Comparison of ENCODE assay signal across 8 mouse cellular contexts in genomic region chr15:79229058-79229821, GRCm38 (mm10). TPM values are rescaled to one million over a fixed set of nuclear protein-coding genes. Genes with fewer than 3 reads are reported as not detected.
DNase-seq lines count a peak whose midpoint lies in the region; ATAC-seq and TF ChIP-seq lines count a peak whose summit lies in the region.

Gene Pick1, plus strand, starts transcription at chr15:79229173.
Gene Gm49486, plus strand, starts transcription at chr15:79229391.

- H3K9ac ChIP-seq in CH12.LX (ENCODE audit: insufficient read depth, low read depth): peak within 1 kb of the TSS; percentile 60
- peak within 1 kb of the TSS; percentile 93 for H3K9ac ChIP-seq in forebrain, embryonic 12.5 days
- H3K9ac ChIP-seq in liver, postnatal 0 days (replicated peaks): peak within 1 kb of the TSS; percentile 72
- peak within 1 kb of the TSS; percentile 78 for H3K9ac ChIP-seq in neural tube, embryonic 14.5 days (replicated peaks; ENCODE audit: low read depth, low read length)

- peak; percentile 92 for ATAC-seq in forebrain, embryonic 12.5 days (ENCODE audit: low FRiP score)
- peak; percentile 88 for ATAC-seq in liver, postnatal 0 days
- peak; percentile 91 for ATAC-seq in neural tube, embryonic 14.5 days (ENCODE audit: low read depth)

- TF ChIP-seq EP300 in CH12.LX (IDR thresholded peaks at IDR 0.05; ENCODE audit: low read length): no peak
- no peak for TF ChIP-seq EP300 in liver, postnatal 0 days (IDR thresholded peaks at IDR 0.05; ENCODE audit: low read depth)

- peak within 1 kb of the TSS; percentile 91 for H3K4me2 ChIP-seq in CH12.LX (ENCODE audit: insufficient read depth, low read depth, poor library complexity, severe bottlenecking)
- peak within 1 kb of the TSS; percentile 99 for H3K4me2 ChIP-seq in forebrain, embryonic 12.5 days
- peak within 1 kb of the TSS; percentile 94 for H3K4me2 ChIP-seq in liver, postnatal 0 days (ENCODE audit: low read depth, low read length)
- H3K4me2 ChIP-seq in neural tube, embryonic 14.5 days (ENCODE audit: low read depth, low read length): peak within 1 kb of the TSS; percentile 59

- DNase-seq in CH12.LX (ENCODE audit: extremely low read depth): peak; percentile 93
- DNase-seq in c-Kit-positive CD71-positive TER-119-negative erythroid progenitor cells, embryonic 14.5 days (ENCODE audit: low read depth): peak; percentile 85
- DNase-seq in heart, postnatal 10 days: peak; percentile 91 to 94
- peak; percentile 53 for DNase-seq in large intestine, adult 2 months (ENCODE audit: low read depth, low spot score)
- DNase-seq in liver, postnatal 0 days: peak; percentile 88
- DNase-seq in testis, postnatal 10 days (ENCODE audit: low spot score): peak; percentile 94

- WGBS in forebrain, embryonic 12.5 days: under 1% methylated on average over 51 of the region's 51 CpGs
- under 1% methylated on average over 51 of the region's 51 CpGs for WGBS in large intestine, adult 2 months
- under 1% methylated on average over 50 of the region's 51 CpGs for WGBS in liver, postnatal 0 days (ENCODE audit: insufficient replicate concordance)
- under 1% methylated on average over 46 of the region's 51 CpGs for WGBS in neural tube, embryonic 14.5 days

- TF ChIP-seq RAD21 in CH12.LX (IDR thresholded peaks at IDR 0.05; ENCODE audit: low read depth, low read length): no peak

- peak; percentile 80 for TF ChIP-seq POLR2A in CH12.LX (IDR thresholded peaks at IDR 0.05; ENCODE audit: low read depth, low read length)

- H3K79me2 ChIP-seq in CH12.LX (replicated peaks; ENCODE audit: control insufficient read depth, extremely low read depth, insufficient read depth, poor library complexity, severe bottlenecking): no peaks in the 10 kb centered on the region

- peak within 1 kb of the TSS; percentile 76 for H3K27ac ChIP-seq in CH12.LX (ENCODE audit: insufficient read depth, low read depth)
- peak within 1 kb of the TSS; percentile 97 for H3K27ac ChIP-seq in forebrain, embryonic 12.5 days
- H3K27ac ChIP-seq in liver, postnatal 0 days (ENCODE audit: low read depth): peak within 1 kb of the TSS; percentile 93
- peak within 1 kb of the TSS; percentile 92 for H3K27ac ChIP-seq in neural tube, embryonic 14.5 days (ENCODE audit: low read depth, low read length)

- intact Hi-C loops in heart, postnatal 10 days (cut with DNase I): loop anchor here (10.0 kb wide), 1 partner anchor 426 kb away; the partner anchor contains the start of genes Cby1 and Fam227a

- no peaks in the 10 kb centered on the region for H3K9me3 ChIP-seq in CH12.LX (replicated peaks; ENCODE audit: low read length)
- no peaks in the 10 kb centered on the region for H3K9me3 ChIP-seq in forebrain, embryonic 12.5 days
- no peaks in the 10 kb centered on the region for H3K9me3 ChIP-seq in liver, postnatal 0 days (ENCODE audit: low read length)
- H3K9me3 ChIP-seq in neural tube, embryonic 14.5 days (ENCODE audit: control insufficient read depth, low read length): no peaks in the 10 kb centered on the region

- in situ Hi-C loops in CH12.LX (cut with MboI; ENCODE audit: low pct_ligation_motif_present, low pct_unique_long_range_greater_than_20kb, low sequenced_read_pairs): loop anchor here (25.0 kb wide), 1 partner anchor 258 kb away; no protein-coding TSS in a partner anchor

- dilution Hi-C loops in CH12.LX (cut with MboI; ENCODE audit: extremely low pct_ligation_motif_present, extremely low pct_unique_long_range_greater_than_20kb, low sequenced_read_pairs): no loop called here

- no peaks in the 10 kb centered on the region for H3K27me3 ChIP-seq in CH12.LX (replicated peaks)
- H3K27me3 ChIP-seq in forebrain, embryonic 12.5 days: no peaks in the 10 kb centered on the region
- H3K27me3 ChIP-seq in liver, postnatal 0 days (ENCODE audit: insufficient read depth, low read length): no peaks in the 10 kb centered on the region
- H3K27me3 ChIP-seq in neural tube, embryonic 14.5 days (ENCODE audit: control insufficient read depth, insufficient read depth, low read length): no peaks in the 10 kb centered on the region

- TF ChIP-seq CTCF in CH12.LX (conservative IDR thresholded peaks at IDR 0.05 in 1 of 2, IDR thresholded peaks at IDR 0.05 in 1 of 2; ENCODE audit: low read depth in 2 of 2, low read length in 2 of 2): no peak
- TF ChIP-seq CTCF in liver, postnatal 0 days (IDR thresholded peaks at IDR 0.05; ENCODE audit: low read depth): 0 out of 2 replicates have a peak, but pooled peaks have one; percentile 13

- H3K36me3 ChIP-seq in CH12.LX (replicated peaks in 1 of 2; ENCODE audit: control insufficient read depth in 1 of 2, insufficient read depth in 1 of 2, low read length in 1 of 2): peaks cover 17 to 32% of the 10 kb centered on the region in 2 experiments
- H3K36me3 ChIP-seq in forebrain, embryonic 12.5 days (replicated peaks): peaks cover 30% of the 10 kb centered on the region
- H3K36me3 ChIP-seq in liver, postnatal 0 days (replicated peaks; ENCODE audit: insufficient read depth, low read length): peaks cover 4% of the 10 kb centered on the region; the same call in 1 of the 2 replicates
- 0 out of 2 replicates have a peak, but pooled peaks cover 7% of the 10 kb centered on the region for H3K36me3 ChIP-seq in neural tube, embryonic 14.5 days (ENCODE audit: control insufficient read depth, insufficient read depth, low read length)

- peak within 1 kb of the TSS; percentile 65 to 78 (median 70) for H3K4me3 ChIP-seq in CH12.LX (replicated peaks in 1 of 3; ENCODE audit: low read depth in 2 of 3, low read length in 2 of 3, poor library complexity in 1 of 3)
- peak within 1 kb of the TSS; percentile 87 for H3K4me3 ChIP-seq in forebrain, embryonic 12.5 days (replicated peaks)
- peak within 1 kb of the TSS; percentile 71 for H3K4me3 ChIP-seq in liver, postnatal 0 days (ENCODE audit: low read depth, low read length)
- H3K4me3 ChIP-seq in neural tube, embryonic 14.5 days (ENCODE audit: low read depth, low read length): peak within 1 kb of the TSS; percentile 63

- H3K4me1 ChIP-seq in CH12.LX (ENCODE audit: control insufficient read depth in 1 of 2, insufficient read depth in 2 of 2): peaks cover 8 to 38% of the 10 kb centered on the region in 2 experiments
- peaks cover 22% of the 10 kb centered on the region for H3K4me1 ChIP-seq in forebrain, embryonic 12.5 days
- peaks cover 9% of the 10 kb centered on the region for H3K4me1 ChIP-seq in liver, postnatal 0 days (ENCODE audit: insufficient read depth)
- peaks cover 14% of the 10 kb centered on the region for H3K4me1 ChIP-seq in neural tube, embryonic 14.5 days (ENCODE audit: control insufficient read depth, insufficient read depth, low read length)

TF ChIP-seq in CH12.LX, 34 proteins besides CTCF, POLR2A, EP300 and RAD21 (continues in another document):
- TF ChIP-seq KAT2A (IDR thresholded peaks at IDR 0.05; ENCODE audit: insufficient replicate concordance, low read length) (peak; percentile 73; the same call in 1 of the 2 replicates), JUN (IDR thresholded peaks at IDR 0.05; ENCODE audit: insufficient read depth, low read depth, low read length) (no peak), ELF1 (IDR thresholded peaks at IDR 0.05; ENCODE audit: low read depth, low read length) (peak; percentile 90), CHD2 (IDR thresholded peaks at IDR 0.05; ENCODE audit: low read length) (0 out of 2 replicates have a peak, but pooled peaks have one; percentile 22), ZC3H11A (IDR thresholded peaks at IDR 0.05; ENCODE audit: low read depth, low read length) (no peak), NELFE (IDR thresholded peaks at IDR 0.05; ENCODE audit: low read depth, low read length) (peak; percentile 67; the same call in 1 of the 2 replicates), HCFC1 (IDR thresholded peaks at IDR 0.05; ENCODE audit: low read depth, low read length) (peak; percentile 82), MEF2A (IDR thresholded peaks at IDR 0.05; ENCODE audit: borderline replicate concordance, low read depth, low read length) (peak; percentile 55), BHLHE40 (IDR thresholded peaks at IDR 0.05; ENCODE audit: low read depth, low read length) (0 out of 2 replicates have a peak, but pooled peaks have one; percentile 28), CHD1 (IDR thresholded peaks at IDR 0.05; ENCODE audit: low read depth, low read length) (no peak), ZMIZ1 (IDR thresholded peaks at IDR 0.05; ENCODE audit: low read depth, low read length) (peak; percentile 56; the same call in 1 of the 2 replicates), IRF4 (IDR thresholded peaks at IDR 0.05; ENCODE audit: low read depth, low read length) (peak; percentile 41; the same call in 1 of the 2 replicates), MXI1 (IDR thresholded peaks at IDR 0.05; ENCODE audit: low read depth, low read length) (peak; percentile 95), UBTF (IDR thresholded peaks at IDR 0.05; ENCODE audit: low read depth, low read length) (no peak), ETS1 (conservative IDR thresholded peaks at IDR 0.05; ENCODE audit: low read depth, low read length) (peak; percentile 17; the same call in 1 of the 2 replicates), MYC (IDR thresholded peaks at IDR 0.05; ENCODE audit: low read depth, low read length) (peak; percentile 68), POLR2AphosphoS2 (IDR thresholded peaks at IDR 0.05; ENCODE audit: low read depth, low read length) (no peak), PAX5 (IDR thresholded peaks at IDR 0.05; ENCODE audit: low read length) (no peak), ZNF384 (IDR thresholded peaks at IDR 0.05; ENCODE audit: low read depth, low read length) (no peak), MAX (IDR thresholded peaks at IDR 0.05; ENCODE audit: low read length) (peak; percentile 64; the same call in 1 of the 2 replicates)

RNA-seq across cellular contexts. Expression of gene Pick1, which starts in this region (rescaled TPM):
- total RNA-seq in CH12.LX (2012; rRNA removed): 23.2 and 23.4 TPM in 2 replicates
- 13.9 and 15.4 TPM in 2 replicates for total RNA-seq in CH12.LX (2014; rRNA removed)
- polyA plus RNA-seq in CH12.LX (2012; ENCODE audit: insufficient read length, low read depth): 14.9 and 18.5 TPM in 2 replicates
- polyA plus RNA-seq in forebrain, embryonic 12.5 days (2016; fragmentation: Nextera tagmentation; extraction: Ambion mirVana): 64.5 and 67.5 TPM in 2 replicates
- 10 to 100 TPM; 25.1 to 25.8 TPM for total RNA-seq in heart, postnatal 10 days (2021)
- polyA plus RNA-seq in large intestine, adult 2 months (2012; rRNA removed): 36.1 and 40.1 TPM in 2 replicates
- polyA plus RNA-seq in liver, postnatal 0 days (2015; fragmentation: Nextera tagmentation; extraction: Ambion mirVana): 11.5 and 12.2 TPM in 2 replicates
- 47.3 and 58.8 TPM in 2 replicates for polyA plus RNA-seq in neural tube, embryonic 14.5 days (2014; fragmentation: Nextera tagmentation; extraction: Ambion mirVana)

RNA-seq across cellular contexts. Expression of gene Gm49486, which starts in this region (rescaled TPM):
- total RNA-seq in CH12.LX (2012; rRNA removed) (0.21 and 0.29 TPM in 2 replicates), CH12.LX (2014; rRNA removed) (0.49 and 0.77 TPM in 2 replicates)
- 0.59 and 1.3 TPM in 2 replicates for polyA plus RNA-seq in CH12.LX (2012; ENCODE audit: insufficient read length, low read depth)
- 0.49 and 0.72 TPM in 2 replicates for polyA plus RNA-seq in forebrain, embryonic 12.5 days (2016; fragmentation: Nextera tagmentation; extraction: Ambion mirVana)
- total RNA-seq in heart, postnatal 10 days (2021): 1 to 10 TPM; 1.0 to 1.1 TPM
- 0.12 TPM in 2 replicates for polyA plus RNA-seq in large intestine, adult 2 months (2012; rRNA removed)
- polyA plus RNA-seq in liver, postnatal 0 days (2015; fragmentation: Nextera tagmentation; extraction: Ambion mirVana): 0.08 TPM in 2 replicates
- 1.3 and 1.5 TPM in 2 replicates for polyA plus RNA-seq in neural tube, embryonic 14.5 days (2014; fragmentation: Nextera tagmentation; extraction: Ambion mirVana)

Comparison
In these comparisons a context has a peak if more than half of its experiments do, and no peak if none do; other contexts are left out.
1. Peak in every context shown above with its lines: DNase-seq, ATAC-seq, H3K4me3 ChIP-seq and H3K27ac ChIP-seq.